8 mouse cellular contexts compared by ENCODE assay signal in the genomic region with DNA sequence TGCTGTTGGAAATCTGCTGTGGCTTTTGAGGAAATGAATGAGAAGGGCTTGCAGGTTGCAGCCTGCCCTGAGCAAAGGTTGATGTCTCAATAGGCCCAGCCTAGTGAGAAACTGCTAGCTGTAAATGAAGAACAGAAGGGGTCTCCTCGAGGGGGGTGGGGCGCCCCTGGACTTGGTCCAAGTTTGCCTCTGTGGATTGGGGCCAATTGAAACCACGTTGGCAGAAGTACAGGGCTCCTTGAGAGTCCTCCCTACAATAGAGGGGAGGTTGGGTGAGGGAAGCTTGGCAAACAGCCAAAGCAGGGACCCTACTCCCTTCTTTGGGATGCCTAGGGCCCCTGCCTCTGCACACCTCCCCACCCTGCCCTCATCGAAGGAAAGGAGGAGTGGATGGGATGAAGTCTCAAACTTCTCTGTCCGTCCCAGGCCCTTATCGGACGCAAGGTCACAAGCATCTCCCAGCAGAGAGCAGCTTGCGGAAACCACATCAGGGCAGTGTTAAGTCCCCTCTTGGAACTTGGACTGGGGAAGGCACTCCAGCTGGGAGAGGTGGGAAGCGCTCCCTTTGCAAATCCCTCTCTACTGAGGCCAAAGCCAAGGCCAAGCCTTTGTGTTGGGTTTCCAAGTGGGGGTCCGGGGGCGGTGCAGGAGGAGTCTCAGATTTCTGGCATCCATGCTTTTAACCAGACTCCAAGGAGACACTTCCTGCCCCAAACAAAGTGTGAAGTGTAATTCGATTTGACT.
DNase-seq lines count a peak whose midpoint lies in the region; ATAC-seq and TF ChIP-seq lines count a peak whose summit lies in the region.

No protein-coding gene starts in this region.

- no peaks in the 10 kb centered on the region for H3K9me3 ChIP-seq in heart, embryonic 13.5 days
- H3K9me3 ChIP-seq in heart, postnatal 0 days (replicated peaks; ENCODE audit: control insufficient read depth, low read length), result no peaks in the 10 kb centered on the region
- H3K9me3 ChIP-seq in liver, embryonic 16.5 days (replicated peaks; ENCODE audit: control insufficient read depth, low read length), result no peaks in the 10 kb centered on the region

- no peaks in the 10 kb centered on the region for H3K27me3 ChIP-seq in heart, embryonic 13.5 days (replicated peaks)
- no peaks in the 10 kb centered on the region for H3K27me3 ChIP-seq in heart, postnatal 0 days (ENCODE audit: control insufficient read depth, insufficient read depth, low read length)
- no peaks in the 10 kb centered on the region for H3K27me3 ChIP-seq in liver, embryonic 16.5 days (ENCODE audit: control insufficient read depth, insufficient read depth, low read depth, low read length)

- H3K27ac ChIP-seq in heart, embryonic 13.5 days (replicated peaks), result peak overlapping the region; percentile 87
- H3K27ac ChIP-seq in heart, postnatal 0 days (ENCODE audit: low read depth), result peak overlapping the region; percentile 56
- H3K27ac ChIP-seq in liver, embryonic 16.5 days (ENCODE audit: low read length), result peak overlapping the region; percentile 73

- H3K4me2 ChIP-seq in heart, embryonic 13.5 days, result peak overlapping the region; percentile 39
- H3K4me2 ChIP-seq in heart, postnatal 0 days (ENCODE audit: low read depth, low read length), result no peak overlapping the region
- peak overlapping the region; percentile 11 for H3K4me2 ChIP-seq in liver, embryonic 16.5 days (ENCODE audit: low read depth, low read length)

- TF ChIP-seq EP300 in heart, postnatal 0 days (IDR thresholded peaks at IDR 0.05; ENCODE audit: low read depth), result no peak

- no peak overlapping the region for H3K4me3 ChIP-seq in heart, embryonic 13.5 days
- no peak overlapping the region for H3K4me3 ChIP-seq in heart, postnatal 0 days (ENCODE audit: low read depth, low read length)
- H3K4me3 ChIP-seq in liver, embryonic 16.5 days (ENCODE audit: low read depth, low read length), result no peak overlapping the region

- H3K4me1 ChIP-seq in heart, embryonic 13.5 days, result peaks cover 98% of the 10 kb centered on the region
- peaks cover 42% of the 10 kb centered on the region for H3K4me1 ChIP-seq in heart, postnatal 0 days (ENCODE audit: control insufficient read depth, insufficient read depth)
- H3K4me1 ChIP-seq in liver, embryonic 16.5 days (ENCODE audit: control insufficient read depth, low read depth, low read length), result peaks cover 72% of the 10 kb centered on the region

- no peaks in the 10 kb centered on the region for H3K36me3 ChIP-seq in heart, embryonic 13.5 days
- H3K36me3 ChIP-seq in heart, postnatal 0 days (replicated peaks; ENCODE audit: control insufficient read depth, insufficient read depth, low read length), result no peaks in the 10 kb centered on the region
- no peaks in the 10 kb centered on the region for H3K36me3 ChIP-seq in liver, embryonic 16.5 days (ENCODE audit: control insufficient read depth, insufficient read depth)

- peak overlapping the region; percentile 70 for H3K9ac ChIP-seq in heart, embryonic 13.5 days
- H3K9ac ChIP-seq in heart, postnatal 0 days (replicated peaks; ENCODE audit: low read depth, low read length), result no peak overlapping the region
- H3K9ac ChIP-seq in liver, embryonic 16.5 days (ENCODE audit: low read depth, low read length), result no peak overlapping the region

- TF ChIP-seq CTCF in heart, postnatal 0 days (IDR thresholded peaks at IDR 0.05; ENCODE audit: low read depth), result no peak

- no peak for DNase-seq in heart, adult 18-20 months
- DNase-seq in R1 (ENCODE audit: low read depth, low spot score), result peak; percentile 91
- DNase-seq in heart, postnatal 0 days (ENCODE audit: low spot score), result no peak
- DNase-seq in ovary, postnatal 14 days (ENCODE audit: low spot score), result peak; percentile 63
- no peak for DNase-seq in gastrocnemius, postnatal 25 days

- WGBS in heart, embryonic 13.5 days, result 8% methylated on average over 12 of the region's 12 CpGs
- 16% methylated on average over 12 of the region's 12 CpGs for WGBS in heart, postnatal 0 days
- 50% methylated on average over 12 of the region's 12 CpGs for WGBS in liver, embryonic 16.5 days (ENCODE audit: insufficient replicate concordance)

- no peak for ATAC-seq in heart, embryonic 13.5 days (ENCODE audit: extremely low read depth, insufficient number of reproducible peaks, low FRiP score, low TSS enrichment)
- peak; percentile 42; the same call in 1 of the 2 replicates for ATAC-seq in heart, postnatal 0 days (ENCODE audit: insufficient read depth, low read depth)
- no peak; the same call in 1 of the 2 replicates for ATAC-seq in liver, embryonic 16.5 days (ENCODE audit: low read depth)
- ATAC-seq in megakaryocyte-erythroid progenitor cell, adult 5-6 weeks (replicated peaks; ENCODE audit: low FRiP score, low TSS enrichment, poor library complexity, severe bottlenecking), result no peak

Comparison
In these comparisons a context has a peak if more than half of its experiments do, and no peak if none do; other contexts are left out.
1. DNase-seq: peak in R1 (single experiment) and ovary, postnatal 14 days (single experiment); none in heart, adult 18-20 months (0 of 2), heart, postnatal 0 days (single experiment) and gastrocnemius, postnatal 25 days (single experiment).
2. Peak in every context shown above with its lines, with median percentiles within 50 percentile points of each other: H3K27ac ChIP-seq.